Mouse (Mus musculus) megakaryocyte, embryonic 14.5 days (primary cell): ENCODE measurements around the gene Slc30a3. TPM values are rescaled to one million over a fixed set of nuclear protein-coding genes. Genes with fewer than 3 reads are reported as not detected.

ENCODE experiments used
- H3K27me3 ChIP-seq: replicated peaks from 2 replicates; pipeline ENCODE3; 2012; ENCODE audit warnings: inconsistent platforms
- H3K36me3 ChIP-seq: replicated peaks from 2 replicates; pipeline ENCODE3; 2012; ENCODE audit warnings: low read length, inconsistent platforms, mixed read lengths
- H3K4me1 ChIP-seq: 2 replicates; pipeline ENCODE4 v1.6.1; 2012; ENCODE audit warnings: inconsistent platforms
- H3K4me3 ChIP-seq: replicated peaks from 2 replicates; pipeline ENCODE3; 2012; ENCODE audit warnings: moderate library complexity, mild to moderate bottlenecking, inconsistent platforms
- H3K9me3 ChIP-seq: 2 replicates; pipeline ENCODE4 v1.6.1; 2012; ENCODE audit warnings: inconsistent platforms
- FLI1 ChIP-seq: IDR thresholded peaks from 2 replicates; pipeline ENCODE4 v1.6.1; 2012; ENCODE audit warnings: low read length, inconsistent platforms, mixed read lengths
- GATA1 ChIP-seq: IDR thresholded peaks from 3 replicates; pipeline ENCODE4 v1.6.1; 2012; ENCODE audit warnings: mixed read lengths, low read length, inconsistent platforms, borderline replicate concordance
- polyA plus RNA-seq: library from polyadenylated mRNA; stranded (reverse); fragments of >175 nt; gene quantifications from 2 replicates; pipeline ENCODE4 v1.2.3, GENCODE M21; 2012; ENCODE audit warnings: low replicate concordance; ENCODE audit not compliant: insufficient read depth

Gene Slc30a3
- polyA plus RNA-seq = not detected in 2 replicates

GRCm38 (mm10) chr5:31108000-31108490, at the start of gene Slc30a3:
Gene Slc30a3, minus strand, starts transcription at chr5:31108237.
- Histone ChIP-seq H3K9me3 (0 out of 2 replicates have a peak, but pooled peaks cover 3% of the 10 kb centered on the region), H3K4me3 (no peak within 1 kb of the TSS), H3K36me3 (no peaks in the 10 kb centered on the region), H3K27me3 (peaks cover 56% of the 10 kb centered on the region), H3K4me1 (0 out of 2 replicates have a peak, but pooled peaks cover 3% of the 10 kb centered on the region)
- no peak for TF ChIP-seq FLI1
- TF ChIP-seq GATA1 = no peak

GRCm38 (mm10) chr5:31154152-31154553, 46.1 kb upstream of the Slc30a3 start, which contains the start of gene Mpv17:
Gene Mpv17, minus strand, starts transcription at chr5:31154251.
- Histone ChIP-seq H3K27me3 (no peaks in the 10 kb centered on the region), H3K4me1 (peaks cover 36% of the 10 kb centered on the region), H3K4me3 (peak within 1 kb of the TSS; percentile 99), H3K9me3 (no peaks in the 10 kb centered on the region), H3K36me3 (peaks cover 59% of the 10 kb centered on the region)
- TF ChIP-seq FLI1 = no peak
- TF ChIP-seq GATA1 = no peak

GRCm38 (mm10) chr5:31153516-31154151, 45.6 kb upstream of the Slc30a3 start:
- H3K36me3 ChIP-seq = peaks cover 56% of the 10 kb centered on the region
- H3K27me3 ChIP-seq = no peaks in the 10 kb centered on the region
- peaks cover 39% of the 10 kb centered on the region for H3K4me1 ChIP-seq
- H3K4me3 ChIP-seq = peak overlapping the region; percentile 99
- H3K9me3 ChIP-seq = no peaks in the 10 kb centered on the region
- no peak for TF ChIP-seq GATA1
- TF ChIP-seq FLI1 = no peak

- Histone ChIP-seq H3K4me3 (peak overlapping the region; percentile 31), H3K9me3 (no peaks in the 10 kb centered on the region), H3K4me1 (peaks cover 43% of the 10 kb centered on the region), H3K27me3 (no peaks in the 10 kb centered on the region), H3K36me3 (peaks cover 53% of the 10 kb centered on the region)
- TF ChIP-seq FLI1 (no peak), GATA1 (no peak)
Measured at GRCm38 (mm10) chr5:31151746-31152145, 43.7 kb upstream of the Slc30a3 start.

- no peak overlapping the region for H3K4me3 ChIP-seq
- TF ChIP-seq GATA1 (no peak), FLI1 (no peak)
- H3K36me3 ChIP-seq = peaks cover 58% of the 10 kb centered on the region
- H3K9me3 ChIP-seq = no peaks in the 10 kb centered on the region
- H3K4me1 ChIP-seq = peaks cover 42% of the 10 kb centered on the region
- no peaks in the 10 kb centered on the region for H3K27me3 ChIP-seq
Measured at GRCm38 (mm10) chr5:31149781-31150180, 41.7 kb upstream of the Slc30a3 start.

GRCm38 (mm10) chr5:31138968-31139425, 31.0 kb upstream of the Slc30a3 start:
- Histone ChIP-seq H3K36me3 (peaks cover 20% of the 10 kb centered on the region), H3K4me3 (peak overlapping the region; percentile 80), H3K4me1 (peaks cover 40% of the 10 kb centered on the region), H3K9me3 (no peaks in the 10 kb centered on the region), H3K27me3 (peaks cover 55% of the 10 kb centered on the region)
- no peak for TF ChIP-seq GATA1
- no peak for TF ChIP-seq FLI1

- H3K9me3 ChIP-seq = no peaks in the 10 kb centered on the region
- H3K4me3 ChIP-seq = peak within 1 kb of the TSS; percentile 80
- H3K4me1 ChIP-seq = peaks cover 40% of the 10 kb centered on the region
- TF ChIP-seq GATA1 = no peak
- no peak for TF ChIP-seq FLI1
- H3K36me3 ChIP-seq = peaks cover 16% of the 10 kb centered on the region
- H3K27me3 ChIP-seq = peaks cover 60% of the 10 kb centered on the region
Measured at GRCm38 (mm10) chr5:31138241-31138967, 30.4 kb upstream of the Slc30a3 start, which contains the start of gene Ucn. Gene Ucn, minus strand, starts transcription at chr5:31138829.

GRCm38 (mm10) chr5:31137658-31138057, 29.6 kb upstream of the Slc30a3 start:
- Histone ChIP-seq H3K4me3 (no peak overlapping the region), H3K27me3 (peaks cover 61% of the 10 kb centered on the region)
- no peak for TF ChIP-seq FLI1
- TF ChIP-seq GATA1 = no peak

GRCm38 (mm10) chr5:31136730-31137424, 28.8 kb upstream of the Slc30a3 start:
- peaks cover under 1% of the 10 kb centered on the region; the same call in 1 of the 2 replicates for H3K9me3 ChIP-seq
- peak overlapping the region; percentile 16 for H3K4me3 ChIP-seq
- H3K36me3 ChIP-seq = peaks cover 8% of the 10 kb centered on the region
- no peak for TF ChIP-seq FLI1
- no peak for TF ChIP-seq GATA1
- H3K4me1 ChIP-seq = peaks cover 39% of the 10 kb centered on the region
- H3K27me3 ChIP-seq = peaks cover 68% of the 10 kb centered on the region

More at GRCm38 (mm10) chr5:31137658-31138057, 29.6 kb upstream of the Slc30a3 start:
- H3K9me3 ChIP-seq = no peaks in the 10 kb centered on the region
- H3K36me3 ChIP-seq = peaks cover 12% of the 10 kb centered on the region
- peaks cover 40% of the 10 kb centered on the region for H3K4me1 ChIP-seq

- Histone ChIP-seq H3K9me3 (peaks cover 4% of the 10 kb centered on the region), H3K27me3 (peaks cover 55% of the 10 kb centered on the region), H3K4me1 (no peaks in the 10 kb centered on the region), H3K36me3 (no peaks in the 10 kb centered on the region), H3K4me3 (no peak overlapping the region)
- TF ChIP-seq FLI1 (no peak), GATA1 (no peak)
Measured at GRCm38 (mm10) chr5:31126050-31126449, 18.0 kb upstream of the Slc30a3 start.
